Mouse (Mus musculus): Measurements from ENCODE around the gene Gm42957. TPM values are rescaled to one million over a fixed set of nuclear protein-coding genes. Genes with fewer than 3 reads are reported as not detected.

The Gm42957 gene
- polyA plus RNA-seq, 1 experiment from 2014 or later = 0.24 TPM

DNA sequence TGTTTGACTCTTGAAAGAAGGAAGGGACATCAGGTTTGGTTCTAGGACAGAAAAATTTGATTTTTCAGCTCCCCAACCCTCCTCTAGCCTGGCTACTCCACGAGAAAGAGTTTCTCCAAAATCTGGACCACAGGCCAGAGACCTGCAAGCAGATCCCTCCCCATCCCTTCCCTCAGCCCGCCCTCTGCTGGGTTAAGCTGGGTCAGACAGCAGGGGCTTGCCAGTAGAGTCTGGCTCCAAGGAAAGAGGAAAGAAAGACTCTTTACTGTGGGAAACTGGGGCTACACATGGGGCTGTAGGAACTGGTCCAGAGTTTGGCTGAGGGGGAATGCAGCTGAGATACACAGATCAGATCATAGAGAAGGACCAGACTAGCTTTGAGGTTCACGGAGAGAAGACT is 57.2 kb downstream of the Gm42957 start:
- 11% methylated on average over 3 of the region's 3 CpGs for WGBS
- no peak overlapping the region for H3K27ac ChIP-seq (ENCODE audit: low read length)
- H3K9me3 ChIP-seq (replicated peaks; ENCODE audit: control insufficient read depth, low read length, poor library complexity, severe bottlenecking) = no peaks in the 10 kb centered on the region
- H3K36me3 ChIP-seq (ENCODE audit: control insufficient read depth, insufficient read depth, low read length) = no peaks in the 10 kb centered on the region
- H3K27me3 ChIP-seq (ENCODE audit: control insufficient read depth, insufficient read depth, low read depth, low read length) = no peaks in the 10 kb centered on the region
- ATAC-seq = no peak
- no peak overlapping the region for H3K9ac ChIP-seq (ENCODE audit: low read depth, low read length)
- H3K4me2 ChIP-seq (ENCODE audit: low read length) = no peak overlapping the region
- H3K4me3 ChIP-seq (ENCODE audit: low read depth, low read length) = no peak overlapping the region
- H3K4me1 ChIP-seq (ENCODE audit: control insufficient read depth, insufficient read depth, low read length) = peaks cover 4% of the 10 kb centered on the region; the same call in 1 of the 2 replicates

DNA sequence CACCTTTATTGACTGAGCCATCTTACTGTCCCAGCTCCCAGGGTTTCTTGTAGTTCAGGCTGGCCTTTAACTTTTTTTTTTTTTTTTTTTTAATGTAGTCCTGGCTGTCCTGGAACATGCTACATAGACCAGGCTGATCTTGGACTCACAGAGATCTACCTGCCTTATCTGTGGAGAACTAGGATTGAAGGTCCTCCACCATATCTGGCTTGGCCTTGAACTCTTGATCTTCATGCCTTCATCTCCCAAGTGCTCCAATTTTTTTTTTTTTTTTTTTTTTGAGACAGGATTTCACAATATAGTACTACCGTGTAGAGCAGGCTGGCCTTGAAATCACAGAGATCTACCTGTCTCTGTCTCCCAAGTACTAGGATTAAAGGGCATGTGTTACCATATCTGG is 58.3 kb downstream of the Gm42957 start:
- 88% methylated on average over 1 of the region's 1 CpGs for WGBS
- Histone ChIP-seq H3K9ac (ENCODE audit: low read depth, low read length) (no peak overlapping the region), H3K4me3 (ENCODE audit: low read depth, low read length) (no peak overlapping the region), H3K27ac (ENCODE audit: low read length) (no peak overlapping the region), H3K9me3 (replicated peaks; ENCODE audit: control insufficient read depth, low read length, poor library complexity, severe bottlenecking) (no peaks in the 10 kb centered on the region), H3K36me3 (ENCODE audit: control insufficient read depth, insufficient read depth, low read length) (no peaks in the 10 kb centered on the region), H3K4me2 (ENCODE audit: low read length) (no peak overlapping the region), H3K4me1 (ENCODE audit: control insufficient read depth, insufficient read depth, low read length) (peaks cover 9% of the 10 kb centered on the region), H3K27me3 (ENCODE audit: control insufficient read depth, insufficient read depth, low read depth, low read length) (no peaks in the 10 kb centered on the region)
- ATAC-seq = no peak

DNA sequence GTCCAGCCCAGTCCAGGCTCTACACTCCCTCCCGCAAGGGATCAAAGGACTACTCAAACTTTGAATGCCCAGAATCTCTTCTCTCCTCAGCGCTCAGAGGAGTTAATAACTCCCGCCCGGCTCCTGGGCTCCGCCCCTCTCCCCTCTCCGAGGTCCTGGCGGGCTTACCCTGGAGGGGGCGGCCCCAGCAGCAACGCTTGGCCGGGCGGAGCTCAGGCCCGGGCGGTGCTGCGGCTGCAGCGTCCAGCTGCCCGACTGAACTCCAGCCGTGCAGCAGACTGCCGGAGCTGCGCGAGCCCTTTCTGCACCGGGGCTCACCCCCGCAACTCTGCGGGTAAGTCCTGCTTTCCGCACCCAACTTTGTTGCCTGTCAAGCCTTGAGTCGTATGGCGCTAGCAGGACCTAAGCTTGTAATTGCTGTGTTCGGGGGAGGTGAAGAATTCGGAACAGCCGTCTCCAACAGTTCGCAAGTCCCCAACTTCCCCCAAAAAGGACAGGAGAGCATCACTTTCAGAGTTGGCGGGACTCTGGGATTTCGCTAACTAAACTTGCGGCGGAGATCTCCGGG is 61.0 kb downstream of the Gm42957 start, which contains the start of gene Pias3:
Gene Pias3, plus strand, starts transcription at position 187 of the 568 bp plus-strand sequence.
- H3K9ac ChIP-seq (ENCODE audit: low read depth, low read length) = peak within 1 kb of the TSS; percentile 91
- H3K4me2 ChIP-seq (ENCODE audit: low read length) = peak within 1 kb of the TSS; percentile 80
- peak; percentile 54 for ATAC-seq
- no peaks in the 10 kb centered on the region; the same call in 1 of the 2 replicates for H3K36me3 ChIP-seq (ENCODE audit: control insufficient read depth, insufficient read depth, low read length)
- peaks cover 9% of the 10 kb centered on the region for H3K4me1 ChIP-seq (ENCODE audit: control insufficient read depth, insufficient read depth, low read length)
- no peaks in the 10 kb centered on the region for H3K9me3 ChIP-seq (replicated peaks; ENCODE audit: control insufficient read depth, low read length, poor library complexity, severe bottlenecking)
- WGBS = under 1% methylated on average over 35 of the region's 35 CpGs
- H3K27ac ChIP-seq (ENCODE audit: low read length) = peak within 1 kb of the TSS; percentile 90
- H3K4me3 ChIP-seq (ENCODE audit: low read depth, low read length) = peak within 1 kb of the TSS; percentile 91
- no peaks in the 10 kb centered on the region for H3K27me3 ChIP-seq (ENCODE audit: control insufficient read depth, insufficient read depth, low read depth, low read length)

DNA sequence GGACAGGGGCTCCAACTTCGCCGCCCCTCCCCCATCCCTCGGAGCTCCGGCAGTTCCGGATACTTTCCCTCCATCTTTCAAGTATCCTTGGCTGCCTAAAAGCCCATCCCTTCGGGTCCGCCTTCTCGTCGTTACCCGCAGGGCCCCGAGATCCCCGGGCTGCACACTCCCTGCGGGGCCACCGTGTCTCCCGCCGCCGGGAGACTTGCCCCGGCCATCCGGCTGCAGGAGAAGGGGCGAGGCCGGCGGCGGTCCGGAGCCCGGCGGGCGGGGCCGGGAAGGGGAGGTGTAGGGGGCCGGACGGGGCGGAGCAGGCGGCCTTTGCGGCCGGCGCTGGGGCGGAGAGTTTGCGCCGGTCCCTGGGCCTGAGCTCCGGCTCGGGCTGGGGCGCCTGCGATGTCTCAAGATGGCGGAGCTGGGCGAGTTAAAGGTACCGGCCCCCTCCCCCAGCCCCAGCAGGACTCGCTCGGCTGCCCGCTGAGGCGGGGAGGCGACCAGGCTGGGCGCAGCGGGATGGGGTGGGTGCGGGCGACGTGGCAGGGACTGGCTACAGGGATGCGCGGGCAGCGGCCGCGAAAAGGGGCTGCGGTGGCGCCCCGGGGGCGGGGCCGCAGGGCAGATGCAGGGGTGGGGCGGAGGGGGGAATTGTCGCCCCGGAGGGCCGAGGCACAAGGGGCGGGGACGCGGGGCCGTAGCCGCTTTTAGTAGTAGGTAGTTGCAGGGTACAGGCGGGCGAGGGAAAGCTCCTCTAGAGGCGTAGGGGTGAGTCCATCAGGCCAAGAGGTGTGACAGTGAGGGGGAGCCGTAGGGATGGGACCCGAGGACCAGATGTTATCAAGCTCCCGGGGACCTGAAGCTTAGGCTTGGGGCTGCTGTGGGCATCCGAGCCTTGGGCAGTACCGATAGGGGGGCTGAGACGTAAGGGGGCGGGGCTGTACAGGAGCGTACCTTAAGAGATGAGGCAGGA is 61.8 kb downstream of the Gm42957 start:
- Histone ChIP-seq H3K9ac (ENCODE audit: low read depth, low read length) (peak overlapping the region; percentile 91), H3K9me3 (replicated peaks; ENCODE audit: control insufficient read depth, low read length, poor library complexity, severe bottlenecking) (no peaks in the 10 kb centered on the region), H3K36me3 (ENCODE audit: control insufficient read depth, insufficient read depth, low read length) (no peaks in the 10 kb centered on the region; the same call in 1 of the 2 replicates), H3K4me2 (ENCODE audit: low read length) (peak overlapping the region; percentile 80), H3K4me3 (ENCODE audit: low read depth, low read length) (peak overlapping the region; percentile 91), H3K4me1 (ENCODE audit: control insufficient read depth, insufficient read depth, low read length) (peaks cover 9% of the 10 kb centered on the region), H3K27ac (ENCODE audit: low read length) (peak overlapping the region; percentile 90), H3K27me3 (ENCODE audit: control insufficient read depth, insufficient read depth, low read depth, low read length) (no peaks in the 10 kb centered on the region)
- ATAC-seq = peak; percentile 93
- 0% methylated on average over 80 of the region's 85 CpGs for WGBS

DNA sequence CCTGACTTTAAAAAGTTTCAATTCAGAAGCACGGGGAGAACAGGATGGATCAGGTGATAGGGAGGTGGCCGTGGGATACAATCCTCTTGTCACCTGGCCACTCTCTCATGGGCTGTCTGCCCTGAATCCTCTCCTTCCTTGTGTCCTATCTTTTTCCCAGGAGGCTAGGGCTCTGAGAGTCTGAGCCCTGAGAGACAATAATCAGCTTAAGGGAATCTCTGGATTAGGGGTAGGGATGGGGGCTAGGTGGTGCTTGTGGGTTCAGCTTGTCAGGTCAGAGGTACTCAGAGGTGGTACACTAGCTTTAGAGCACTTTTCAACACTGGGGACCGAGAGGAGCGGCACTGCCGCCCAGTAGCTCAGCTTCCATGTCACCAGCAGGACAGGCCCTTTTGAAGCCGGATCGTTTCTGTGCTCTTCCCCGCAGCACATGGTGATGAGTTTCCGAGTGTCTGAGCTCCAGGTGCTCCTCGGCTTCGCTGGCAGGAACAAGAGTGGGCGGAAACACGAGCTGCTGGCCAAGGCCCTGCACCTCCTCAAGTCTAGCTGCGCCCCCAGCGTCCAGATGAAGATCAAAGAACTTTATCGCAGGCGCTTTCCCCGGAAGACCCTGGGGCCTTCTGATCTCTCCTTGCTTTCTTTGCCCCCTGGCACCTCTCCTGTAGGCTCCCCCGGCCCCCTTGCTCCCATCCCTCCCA is 63.9 kb downstream of the Gm42957 start:
- 52% methylated on average over 19 of the region's 19 CpGs for WGBS
- no peak overlapping the region for H3K4me3 ChIP-seq (ENCODE audit: low read depth, low read length)
- H3K27me3 ChIP-seq (ENCODE audit: control insufficient read depth, insufficient read depth, low read depth, low read length) = no peaks in the 10 kb centered on the region
- H3K9me3 ChIP-seq (replicated peaks; ENCODE audit: control insufficient read depth, low read length, poor library complexity, severe bottlenecking) = no peaks in the 10 kb centered on the region
- ATAC-seq = no peak
- peaks cover 2% of the 10 kb centered on the region; the same call in 1 of the 2 replicates for H3K36me3 ChIP-seq (ENCODE audit: control insufficient read depth, insufficient read depth, low read length)
- peaks cover 9% of the 10 kb centered on the region for H3K4me1 ChIP-seq (ENCODE audit: control insufficient read depth, insufficient read depth, low read length)
- no peak overlapping the region for H3K27ac ChIP-seq (ENCODE audit: low read length)
- no peak overlapping the region for H3K4me2 ChIP-seq (ENCODE audit: low read length)
- H3K9ac ChIP-seq (ENCODE audit: low read depth, low read length) = no peak overlapping the region

DNA sequence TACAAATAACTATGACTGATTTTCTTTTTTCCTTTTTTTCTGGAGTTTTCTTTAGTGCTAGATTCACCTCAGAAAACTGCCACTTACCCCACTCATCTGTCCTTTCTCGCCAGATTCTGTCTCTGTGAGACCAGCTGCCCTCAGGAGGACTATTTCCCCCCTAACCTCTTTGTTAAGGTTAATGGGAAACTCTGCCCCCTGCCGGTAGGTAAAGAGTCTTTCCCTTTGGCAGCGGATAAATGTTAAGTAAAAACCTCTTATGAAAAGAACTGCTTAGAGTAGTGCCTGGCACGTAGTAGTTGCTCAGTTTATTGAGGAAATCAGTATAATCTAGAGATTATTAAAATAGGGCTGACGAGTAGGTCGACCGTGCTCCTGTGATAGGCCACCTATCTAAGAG is 65.1 kb downstream of the Gm42957 start:
- peaks cover 9% of the 10 kb centered on the region for H3K4me1 ChIP-seq (ENCODE audit: control insufficient read depth, insufficient read depth, low read length)
- H3K4me3 ChIP-seq (ENCODE audit: low read depth, low read length) = no peak overlapping the region
- no peak overlapping the region for H3K9ac ChIP-seq (ENCODE audit: low read depth, low read length)
- no peaks in the 10 kb centered on the region for H3K9me3 ChIP-seq (replicated peaks; ENCODE audit: control insufficient read depth, low read length, poor library complexity, severe bottlenecking)
- no peaks in the 10 kb centered on the region for H3K27me3 ChIP-seq (ENCODE audit: control insufficient read depth, insufficient read depth, low read depth, low read length)
- no peak overlapping the region for H3K27ac ChIP-seq (ENCODE audit: low read length)
- no peak overlapping the region for H3K4me2 ChIP-seq (ENCODE audit: low read length)
- 51% methylated on average over 7 of the region's 7 CpGs for WGBS
- peaks cover 6% of the 10 kb centered on the region for H3K36me3 ChIP-seq (ENCODE audit: control insufficient read depth, insufficient read depth, low read length)
- ATAC-seq = no peak

DNA sequence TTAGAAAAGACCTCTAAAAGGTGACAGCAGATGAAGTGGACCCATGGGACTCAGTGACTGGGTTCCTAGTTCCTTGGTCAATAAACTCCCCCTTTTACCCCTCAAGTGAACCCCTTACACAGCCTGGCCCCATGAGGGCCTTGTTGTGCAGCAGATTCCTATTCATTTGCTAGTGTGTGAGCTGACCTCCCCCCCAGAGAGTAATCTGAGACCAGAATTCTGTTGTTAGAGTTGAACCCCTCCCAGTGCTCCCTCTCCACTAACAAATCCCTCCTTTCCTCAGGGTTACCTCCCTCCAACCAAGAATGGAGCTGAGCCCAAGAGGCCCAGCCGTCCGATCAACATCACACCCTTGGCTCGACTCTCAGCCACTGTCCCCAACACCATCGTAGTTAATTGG is 65.7 kb downstream of the Gm42957 start:
- Histone ChIP-seq H3K4me3 (ENCODE audit: low read depth, low read length) (no peak overlapping the region), H3K4me1 (ENCODE audit: control insufficient read depth, insufficient read depth, low read length) (peaks cover 6% of the 10 kb centered on the region), H3K9me3 (replicated peaks; ENCODE audit: control insufficient read depth, low read length, poor library complexity, severe bottlenecking) (no peaks in the 10 kb centered on the region), H3K27ac (ENCODE audit: low read length) (no peak overlapping the region), H3K27me3 (ENCODE audit: control insufficient read depth, insufficient read depth, low read depth, low read length) (no peaks in the 10 kb centered on the region), H3K9ac (ENCODE audit: low read depth, low read length) (no peak overlapping the region), H3K4me2 (ENCODE audit: low read length) (no peak overlapping the region), H3K36me3 (ENCODE audit: control insufficient read depth, insufficient read depth, low read length) (peaks cover 6% of the 10 kb centered on the region)
- no peak for ATAC-seq
- 87% methylated on average over 4 of the region's 4 CpGs for WGBS
